Mouse (Mus musculus) spleen, adult 2 months (tissue): Measurements from ENCODE around the gene Tmem119.

Experiments used
- CTCF ChIP-seq: fragments of 200-500 bp; IDR thresholded peaks from 2 replicates; pipeline ENCODE4 v1.5.1; 2011; ENCODE audit warnings: mild to moderate bottlenecking, inconsistent platforms; ENCODE audit not compliant: insufficient read depth, insufficient read length, insufficient replicate concordance; ENCODE audit errors: extremely low read depth
- POLR2A ChIP-seq: fragments of 200-500 bp; IDR thresholded peaks from 2 replicates; pipeline ENCODE4 v1.6.1; 2011; ENCODE audit warnings: low read depth, low read length, inconsistent platforms

DNA sequence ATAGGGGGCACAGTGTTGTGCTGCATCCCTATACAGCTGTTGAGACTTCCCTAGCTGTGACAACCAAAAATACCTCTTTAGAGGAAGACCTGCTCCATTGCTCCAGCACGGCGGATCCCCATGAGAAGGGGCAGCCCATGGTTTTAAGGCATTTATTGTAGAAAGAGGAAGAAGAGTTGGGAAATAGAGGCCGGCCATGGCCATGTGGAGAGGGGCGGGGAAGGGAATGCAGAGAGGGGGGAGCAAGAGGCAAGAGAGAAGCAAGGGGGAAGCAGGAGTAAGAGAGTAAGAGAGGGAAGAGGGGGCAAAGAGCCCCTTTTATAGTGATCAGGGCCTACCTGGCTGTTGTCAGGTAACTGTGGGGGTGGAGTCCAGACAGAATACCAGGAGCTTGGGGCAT lies 9.8 kb upstream of the Tmem119 start:
- TF ChIP-seq CTCF: no peak
- TF ChIP-seq POLR2A: no peak
